Mouse (Mus musculus): ENCODE results near the gene Snd1. TPM values are rescaled to one million over a fixed set of nuclear protein-coding genes. Genes with fewer than 3 reads are reported as not detected.
A peak's percentile ranks its signal among the peaks of the same experiment; 100 is the strongest.

Gene Snd1
- polyA plus RNA-seq, 1 experiment from 2014 or later: 104 TPM

- H3K27me3 ChIP-seq: no peaks in the 10 kb centered on the region
- H3K4me3 ChIP-seq (replicated peaks): no peak overlapping the region
- no peaks in the 10 kb centered on the region for H3K9me3 ChIP-seq
- H3K36me3 ChIP-seq (replicated peaks): peaks cover 18% of the 10 kb centered on the region; the same call in 1 of the 2 replicates
- peaks cover 18% of the 10 kb centered on the region for H3K4me1 ChIP-seq
- WGBS: 78% methylated on average over 9 of the region's 9 CpGs
- no peak overlapping the region for H3K27ac ChIP-seq
- H3K4me2 ChIP-seq: no peak overlapping the region
- no peak for ATAC-seq (ENCODE audit: low FRiP score)
- H3K9ac ChIP-seq: no peak overlapping the region
Measured at GRCm38 (mm10) chr6:28817039-28817438, 342.1 kb downstream of the Snd1 start.

- Histone ChIP-seq H3K9me3 (no peaks in the 10 kb centered on the region), H3K27ac (no peak overlapping the region), H3K4me3 (replicated peaks) (no peak overlapping the region), H3K4me1 (0 out of 2 replicates have a peak, but pooled peaks cover 4% of the 10 kb centered on the region), H3K27me3 (no peaks in the 10 kb centered on the region), H3K36me3 (replicated peaks) (peaks cover 18% of the 10 kb centered on the region; the same call in 1 of the 2 replicates), H3K9ac (no peak overlapping the region), H3K4me2 (no peak overlapping the region)
- 81% methylated on average over 13 of the region's 13 CpGs for WGBS
- no peak for ATAC-seq (ENCODE audit: low FRiP score)
Measured at GRCm38 (mm10) chr6:28819509-28820358, 344.8 kb downstream of the Snd1 start.

GRCm38 (mm10) chr6:28822296-28822695 lies 347.4 kb downstream of the Snd1 start:
- Histone ChIP-seq H3K9ac (no peak overlapping the region), H3K27ac (no peak overlapping the region), H3K4me1 (peaks cover 25% of the 10 kb centered on the region), H3K27me3 (no peaks in the 10 kb centered on the region), H3K9me3 (no peaks in the 10 kb centered on the region), H3K36me3 (replicated peaks) (0 out of 2 replicates have a peak, but pooled peaks cover 10% of the 10 kb centered on the region), H3K4me3 (replicated peaks) (no peak overlapping the region), H3K4me2 (no peak overlapping the region)
- WGBS: 73% methylated on average over 3 of the region's 3 CpGs
- no peak for ATAC-seq (ENCODE audit: low FRiP score)

- peaks cover 35% of the 10 kb centered on the region for H3K4me1 ChIP-seq
- H3K27ac ChIP-seq: no peak overlapping the region
- no peak overlapping the region for H3K4me3 ChIP-seq (replicated peaks)
- H3K9ac ChIP-seq: no peak overlapping the region
- H3K4me2 ChIP-seq: no peak overlapping the region
- H3K27me3 ChIP-seq: no peaks in the 10 kb centered on the region
- H3K9me3 ChIP-seq: no peaks in the 10 kb centered on the region
- ATAC-seq (ENCODE audit: low FRiP score): no peak
- 85% methylated on average over 3 of the region's 3 CpGs for WGBS
- 0 out of 2 replicates have a peak, but pooled peaks cover 10% of the 10 kb centered on the region for H3K36me3 ChIP-seq (replicated peaks)
Measured at GRCm38 (mm10) chr6:28823375-28823774, 348.4 kb downstream of the Snd1 start.

- H3K4me1 ChIP-seq: peaks cover 40% of the 10 kb centered on the region
- no peaks in the 10 kb centered on the region for H3K27me3 ChIP-seq
- no peak overlapping the region for H3K4me2 ChIP-seq
- no peak overlapping the region for H3K4me3 ChIP-seq (replicated peaks)
- 0 out of 2 replicates have a peak, but pooled peaks cover 10% of the 10 kb centered on the region for H3K36me3 ChIP-seq (replicated peaks)
- ATAC-seq (ENCODE audit: low FRiP score): no peak
- no peaks in the 10 kb centered on the region for H3K9me3 ChIP-seq
- no peak overlapping the region for H3K27ac ChIP-seq
- 93% methylated on average over 5 of the region's 5 CpGs for WGBS
- H3K9ac ChIP-seq: no peak overlapping the region
Measured at GRCm38 (mm10) chr6:28823802-28824201, 348.9 kb downstream of the Snd1 start.

GRCm38 (mm10) chr6:28825894-28826293 lies 351.0 kb downstream of the Snd1 start:
- H3K4me2 ChIP-seq: no peak overlapping the region
- H3K4me1 ChIP-seq: peaks cover 54% of the 10 kb centered on the region
- no peak overlapping the region for H3K27ac ChIP-seq
- no peaks in the 10 kb centered on the region for H3K9me3 ChIP-seq
- ATAC-seq (ENCODE audit: low FRiP score): 0 out of 2 replicates have a peak, but pooled peaks have one; percentile 18
- no peak overlapping the region for H3K4me3 ChIP-seq (replicated peaks)
- H3K27me3 ChIP-seq: 0 out of 2 replicates have a peak, but pooled peaks cover 3% of the 10 kb centered on the region
- no peak overlapping the region for H3K9ac ChIP-seq
- 48% methylated on average over 3 of the region's 3 CpGs for WGBS
- H3K36me3 ChIP-seq (replicated peaks): 0 out of 2 replicates have a peak, but pooled peaks cover 6% of the 10 kb centered on the region

GRCm38 (mm10) chr6:28826689-28827389 lies 351.9 kb downstream of the Snd1 start:
- peak overlapping the region; percentile 25; the same call in 1 of the 2 replicates for H3K4me3 ChIP-seq (replicated peaks)
- H3K9me3 ChIP-seq: no peaks in the 10 kb centered on the region
- H3K27ac ChIP-seq: no peak overlapping the region
- no peak for ATAC-seq (ENCODE audit: low FRiP score)
- peak overlapping the region; percentile 33; the same call in 1 of the 2 replicates for H3K9ac ChIP-seq
- 0 out of 2 replicates have a peak, but pooled peaks cover 6% of the 10 kb centered on the region for H3K36me3 ChIP-seq (replicated peaks)
- H3K4me2 ChIP-seq: peak overlapping the region; percentile 52
- peaks cover 8% of the 10 kb centered on the region; the same call in 1 of the 2 replicates for H3K27me3 ChIP-seq
- peaks cover 61% of the 10 kb centered on the region for H3K4me1 ChIP-seq
- WGBS: 64% methylated on average over 9 of the region's 9 CpGs

- H3K27ac ChIP-seq: 0 out of 2 replicates have a peak overlapping the region, but pooled peaks have one; percentile 13
Measured at GRCm38 (mm10) chr6:28827565-28827964, 352.6 kb downstream of the Snd1 start.

GRCm38 (mm10) chr6:28828593-28828992 lies 353.7 kb downstream of the Snd1 start:
- H3K9ac ChIP-seq: peak overlapping the region; percentile 44; the same call in 1 of the 2 replicates
- peak overlapping the region; percentile 52 for H3K4me2 ChIP-seq
- H3K4me1 ChIP-seq: peaks cover 65% of the 10 kb centered on the region
- peak overlapping the region; percentile 27 for H3K4me3 ChIP-seq (replicated peaks)
- ATAC-seq (ENCODE audit: low FRiP score): no peak
- H3K27me3 ChIP-seq: peaks cover 8% of the 10 kb centered on the region; the same call in 1 of the 2 replicates
- H3K36me3 ChIP-seq (replicated peaks): 0 out of 2 replicates have a peak, but pooled peaks cover 6% of the 10 kb centered on the region
- 8% methylated on average over 6 of the region's 6 CpGs for WGBS
- no peaks in the 10 kb centered on the region for H3K9me3 ChIP-seq
- H3K27ac ChIP-seq: no peak overlapping the region

More at GRCm38 (mm10) chr6:28827565-28827964, 352.6 kb downstream of the Snd1 start:
- Histone ChIP-seq H3K4me3 (replicated peaks) (peak overlapping the region; percentile 25), H3K27me3 (peaks cover 8% of the 10 kb centered on the region; the same call in 1 of the 2 replicates), H3K9ac (peak overlapping the region; percentile 33; the same call in 1 of the 2 replicates), H3K36me3 (replicated peaks) (0 out of 2 replicates have a peak, but pooled peaks cover 6% of the 10 kb centered on the region), H3K4me1 (peaks cover 61% of the 10 kb centered on the region), H3K9me3 (no peaks in the 10 kb centered on the region), H3K4me2 (peak overlapping the region; percentile 52)
- no peak for ATAC-seq (ENCODE audit: low FRiP score)
- WGBS: 16% methylated on average over 3 of the region's 3 CpGs

GRCm38 (mm10) chr6:28830306-28830705 lies 355.4 kb downstream of the Snd1 start:
- Histone ChIP-seq H3K4me1 (peaks cover 69% of the 10 kb centered on the region), H3K27me3 (peaks cover 20% of the 10 kb centered on the region), H3K27ac (no peak overlapping the region), H3K9ac (no peak overlapping the region), H3K4me2 (peak overlapping the region; percentile 95), H3K36me3 (replicated peaks) (0 out of 2 replicates have a peak, but pooled peaks cover 6% of the 10 kb centered on the region), H3K4me3 (replicated peaks) (no peak overlapping the region), H3K9me3 (no peaks in the 10 kb centered on the region)
- no peak for ATAC-seq (ENCODE audit: low FRiP score)
- WGBS: 91% methylated on average over 12 of the region's 12 CpGs

- Histone ChIP-seq H3K27ac (peak within 1 kb of the TSS; percentile 91), H3K4me2 (peak within 1 kb of the TSS; percentile 95), H3K9me3 (no peaks in the 10 kb centered on the region), H3K4me1 (peaks cover 60% of the 10 kb centered on the region), H3K9ac (peak within 1 kb of the TSS; percentile 84), H3K36me3 (replicated peaks) (0 out of 2 replicates have a peak, but pooled peaks cover 6% of the 10 kb centered on the region), H3K4me3 (replicated peaks) (peak within 1 kb of the TSS; percentile 79), H3K27me3 (peaks cover 21% of the 10 kb centered on the region)
- 17% methylated on average over 27 of the region's 27 CpGs for WGBS
- no peak for ATAC-seq (ENCODE audit: low FRiP score)
Measured at GRCm38 (mm10) chr6:28831011-28831853, 356.3 kb downstream of the Snd1 start, which contains the start of gene Lrrc4. Gene Lrrc4 (minus strand): TSS chr6:28831747.

Data from forebrain, embryonic 12.5 days (tissue).